Mouse (Mus musculus): Measurements from ENCODE around the gene Slc28a1.

DNA sequence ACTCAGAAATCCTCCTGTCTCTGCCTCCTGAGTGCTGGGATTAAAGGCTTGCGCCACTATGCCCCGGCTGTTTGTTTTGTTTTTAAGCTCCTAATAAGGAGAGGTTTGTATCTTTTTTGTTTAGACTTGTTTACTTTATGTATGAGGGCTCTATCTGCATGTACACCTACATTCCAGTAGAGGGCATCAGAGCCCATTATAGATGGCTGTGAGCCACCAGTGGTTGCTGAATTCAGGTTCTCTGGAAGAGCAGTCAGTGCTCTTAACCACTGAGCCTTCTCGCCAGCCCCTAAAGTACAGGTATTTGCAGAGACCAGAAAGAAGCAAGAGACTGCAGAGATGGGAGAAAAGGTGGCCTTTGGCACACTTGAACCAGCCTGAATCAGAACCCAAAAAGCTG is 52.5 kb downstream of the Slc28a1 start:
- TF ChIP-seq CTCF (IDR thresholded peaks at IDR 0.05; ENCODE audit: low read depth, low read length) (peak; percentile 44), POLR2A (IDR thresholded peaks at IDR 0.05; ENCODE audit: extremely low read depth, insufficient read depth, low read length) (no peak)
